Mouse (Mus musculus): ENCODE measurements around the gene Tigar.

DNA sequence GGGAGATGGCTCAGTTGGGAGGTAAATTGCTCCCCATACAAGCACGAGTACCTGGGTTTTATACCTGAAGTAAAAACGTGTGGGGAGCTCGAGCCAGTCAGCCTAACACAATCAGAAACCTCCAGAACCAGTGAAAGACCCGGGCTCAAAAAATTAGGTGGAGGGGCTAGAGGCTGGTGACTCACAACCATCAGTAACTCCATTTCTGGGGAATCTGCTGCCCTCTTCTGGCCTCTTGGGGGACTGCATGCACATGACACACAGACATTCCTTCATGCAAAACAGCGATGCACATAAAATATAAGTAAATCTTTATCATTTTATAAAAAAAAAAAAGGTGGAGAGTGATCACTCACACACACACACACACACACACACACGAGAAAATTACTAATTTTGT is 4.2 kb downstream of the Tigar start:
- TF ChIP-seq GATA1 (IDR thresholded peaks at IDR 0.05; ENCODE audit: borderline replicate concordance, low read length) (no peak), FLI1 (IDR thresholded peaks at IDR 0.05; ENCODE audit: low read length) (no peak)
